Mouse (Mus musculus) heart, embryonic 15.5 days (tissue): ENCODE results near the gene Wdr5. TPM values are rescaled to one million over a fixed set of nuclear protein-coding genes. Genes with fewer than 3 reads are reported as not detected.

Experiments
- ATAC-seq: fragments of 200-750 bp; cut with Nextera tagmentation; replicated peaks from 2 replicates; pipeline ENCODE4 v1.8.0; 2017; ENCODE audit warnings: low read depth, moderate TSS enrichment; ENCODE audit not compliant: insufficient number of reproducible peaks, insufficient read depth, low FRiP score
- H3K27ac ChIP-seq: fragments of 300-500 bp; sonication (generic); 2 replicates; pipeline ENCODE4 v1.5.1; 2015; ENCODE audit warnings: mild to moderate bottlenecking, inconsistent platforms
- H3K27me3 ChIP-seq: fragments of 300-500 bp; sonication (generic); 2 replicates; pipeline ENCODE4 v1.6.1; 2015; ENCODE audit warnings: inconsistent platforms
- H3K36me3 ChIP-seq: fragments of 300-500 bp; sonication (generic); 2 replicates; pipeline ENCODE4 v1.6.1; 2015; ENCODE audit warnings: mild to moderate bottlenecking, inconsistent platforms
- H3K4me1 ChIP-seq: fragments of 300-500 bp; sonication (generic); replicated peaks from 2 replicates; pipeline ENCODE4 v1.6.1; 2015; ENCODE audit warnings: inconsistent platforms
- H3K4me2 ChIP-seq: fragments of 300-500 bp; sonication (generic); 2 replicates; pipeline ENCODE4 v1.6.1; 2015; ENCODE audit warnings: inconsistent platforms, mild to moderate bottlenecking, moderate library complexity
- H3K4me3 ChIP-seq: fragments of 300-500 bp; sonication (generic); 2 replicates; pipeline ENCODE4 v1.5.1; 2015; ENCODE audit warnings: mild to moderate bottlenecking, inconsistent platforms
- H3K9ac ChIP-seq: fragments of 300-500 bp; sonication (generic); 2 replicates; pipeline ENCODE4 v1.6.1; 2015; ENCODE audit warnings: mild to moderate bottlenecking, inconsistent platforms
- H3K9me3 ChIP-seq: fragments of 300-500 bp; sonication (generic); replicated peaks from 2 replicates; pipeline ENCODE4 v1.6.1; 2016; ENCODE audit warnings: inconsistent platforms
- WGBS: fragments of 180-500 bp; shearing (Covaris S2); methylation state at CpG from one replicate; pipeline ENCODE4 v1.1.7; 2015; ENCODE audit warnings: mixed read lengths; 5-methylcytosine and 5-hydroxymethylcytosine counted together
- polyA plus RNA-seq: library from polyadenylated mRNA; unstranded; fragments of >200 nt; fragmentation: Nextera tagmentation; extraction: Ambion mirVana; gene quantifications from 2 replicates; pipeline ENCODE4 v1.2.1, GENCODE M21; 2015

Gene Wdr5
- 26.7 and 34.0 TPM in 2 replicates for polyA plus RNA-seq

DNA sequence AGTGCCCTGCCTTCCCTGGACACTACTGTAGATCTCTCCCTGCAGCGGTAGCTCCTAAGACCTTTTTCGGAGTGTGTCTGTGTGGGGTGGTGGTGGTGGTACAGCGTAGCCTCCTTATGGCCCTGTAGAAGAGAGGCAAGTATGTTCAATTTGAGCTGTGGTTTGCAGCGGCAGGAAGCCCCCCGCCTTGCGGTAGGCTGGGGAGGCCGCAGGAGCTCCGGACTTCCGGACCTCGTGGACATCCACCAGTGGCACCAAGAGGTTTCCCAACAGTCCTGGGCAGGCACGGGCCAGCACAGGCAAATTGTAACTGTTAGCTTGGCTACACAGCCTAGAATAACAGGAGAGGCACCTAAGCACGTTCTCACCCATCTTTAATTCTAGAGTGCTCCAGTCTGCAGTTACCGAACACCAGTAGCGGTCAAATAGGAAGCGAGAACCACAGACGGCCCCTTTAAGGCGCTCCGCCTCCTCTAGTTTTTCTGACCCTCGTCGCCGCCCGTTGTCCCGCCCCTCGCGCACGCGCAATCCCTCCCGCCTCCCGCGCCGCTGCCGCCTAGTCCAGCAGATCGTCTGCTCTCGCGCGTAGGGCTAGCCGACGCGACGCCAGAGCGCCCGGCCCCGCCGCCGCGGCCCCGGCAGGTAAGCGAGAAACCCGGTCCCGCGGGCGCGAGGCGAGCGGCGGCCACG, at the start of gene Wdr5:
TSS of gene Wdr5 (plus strand) at position 519 of the 690 bp plus-strand sequence.
- H3K9me3 ChIP-seq = no peaks in the 10 kb centered on the region
- H3K4me3 ChIP-seq = peak within 1 kb of the TSS; percentile 95
- peak within 1 kb of the TSS; percentile 94 for H3K27ac ChIP-seq
- H3K36me3 ChIP-seq = peaks cover 13% of the 10 kb centered on the region
- peak; percentile 89 for ATAC-seq
- H3K9ac ChIP-seq = peak within 1 kb of the TSS; percentile 92
- WGBS = under 1% methylated on average over 57 of the region's 57 CpGs
- H3K4me1 ChIP-seq = peaks cover 30% of the 10 kb centered on the region
- no peaks in the 10 kb centered on the region for H3K27me3 ChIP-seq
- peak within 1 kb of the TSS; percentile 76 for H3K4me2 ChIP-seq

- no peak overlapping the region for H3K9ac ChIP-seq
- H3K4me1 ChIP-seq = peaks cover 70% of the 10 kb centered on the region
Measured at GRCm38 (mm10) chr2:27469292-27469990, 45.5 kb upstream of the Wdr5 start.

GRCm38 (mm10) chr2:27469991-27470355, 45.0 kb upstream of the Wdr5 start:
- Histone ChIP-seq H3K36me3 (no peaks in the 10 kb centered on the region; the same call in 1 of the 2 replicates), H3K27ac (no peak overlapping the region), H3K9ac (no peak overlapping the region), H3K4me1 (peaks cover 71% of the 10 kb centered on the region), H3K4me3 (no peak overlapping the region), H3K9me3 (no peaks in the 10 kb centered on the region), H3K27me3 (no peaks in the 10 kb centered on the region), H3K4me2 (no peak overlapping the region)
- 56% methylated on average over 3 of the region's 3 CpGs for WGBS
- ATAC-seq = no peak

More at GRCm38 (mm10) chr2:27469292-27469990, 45.5 kb upstream of the Wdr5 start:
- no peak overlapping the region for H3K27ac ChIP-seq
- H3K4me3 ChIP-seq = no peak overlapping the region
- no peaks in the 10 kb centered on the region for H3K27me3 ChIP-seq
- H3K36me3 ChIP-seq = no peaks in the 10 kb centered on the region; the same call in 1 of the 2 replicates
- ATAC-seq = no peak
- H3K9me3 ChIP-seq = no peaks in the 10 kb centered on the region
- 60% methylated on average over 4 of the region's 4 CpGs for WGBS
- H3K4me2 ChIP-seq = no peak overlapping the region

- no peak overlapping the region for H3K4me2 ChIP-seq
- H3K9me3 ChIP-seq = no peaks in the 10 kb centered on the region
- no peak overlapping the region for H3K27ac ChIP-seq
- WGBS = 86% methylated on average over 2 of the region's 2 CpGs
- H3K36me3 ChIP-seq = no peaks in the 10 kb centered on the region; the same call in 1 of the 2 replicates
- H3K9ac ChIP-seq = no peak overlapping the region
- H3K4me1 ChIP-seq = peaks cover 71% of the 10 kb centered on the region
- no peak for ATAC-seq
- H3K4me3 ChIP-seq = no peak overlapping the region
- no peaks in the 10 kb centered on the region for H3K27me3 ChIP-seq
Measured at GRCm38 (mm10) chr2:27470535-27470934, 44.4 kb upstream of the Wdr5 start.

GRCm38 (mm10) chr2:27471170-27471584, 43.8 kb upstream of the Wdr5 start:
- no peak overlapping the region for H3K4me2 ChIP-seq

DNA sequence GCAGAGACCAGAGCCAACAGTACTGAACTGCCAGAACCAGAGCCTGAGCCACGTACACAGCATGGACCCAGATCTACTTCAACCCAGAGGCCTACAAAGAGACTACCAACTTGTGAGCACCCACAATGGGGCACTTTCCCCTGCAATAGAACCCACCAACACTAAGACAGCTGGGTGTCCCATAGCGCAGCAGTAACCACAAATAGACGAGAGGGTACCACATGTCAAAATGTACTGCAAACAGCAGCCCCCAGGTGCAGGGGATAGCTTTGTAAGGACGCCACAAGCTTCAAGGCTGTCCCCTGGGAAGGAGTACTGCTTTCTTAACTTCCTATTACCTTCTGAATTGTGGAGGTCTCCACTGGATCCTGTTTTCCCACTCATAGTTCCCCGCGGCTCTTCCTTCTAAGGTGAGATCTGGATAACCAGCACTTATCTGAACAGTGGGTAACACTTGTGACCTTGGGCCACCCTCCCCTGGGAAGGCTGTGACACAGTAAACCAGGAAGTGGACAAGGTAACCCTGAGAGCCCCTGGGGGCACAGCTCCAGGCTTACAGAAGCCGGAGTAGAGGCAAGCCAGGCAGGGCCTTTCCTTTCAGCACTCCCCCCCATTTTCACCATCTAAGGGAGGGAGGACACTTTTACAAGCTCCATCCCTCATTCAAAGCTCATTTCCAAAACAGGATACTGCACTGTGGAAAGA, 41.7 kb upstream of the Wdr5 start:
- Histone ChIP-seq H3K4me3 (peak overlapping the region; percentile 76), H3K4me2 (peak overlapping the region; percentile 81), H3K36me3 (no peaks in the 10 kb centered on the region), H3K9me3 (no peaks in the 10 kb centered on the region), H3K27ac (peak overlapping the region; percentile 95), H3K27me3 (no peaks in the 10 kb centered on the region), H3K9ac (peak overlapping the region; percentile 94), H3K4me1 (peaks cover 66% of the 10 kb centered on the region)
- 46% methylated on average over 7 of the region's 7 CpGs for WGBS
- no peak for ATAC-seq

More at GRCm38 (mm10) chr2:27471170-27471584, 43.8 kb upstream of the Wdr5 start:
- ATAC-seq = no peak
- no peak overlapping the region for H3K27ac ChIP-seq
- no peak overlapping the region for H3K4me3 ChIP-seq
- no peak overlapping the region for H3K9ac ChIP-seq
- H3K36me3 ChIP-seq = no peaks in the 10 kb centered on the region; the same call in 1 of the 2 replicates
- H3K4me1 ChIP-seq = peaks cover 71% of the 10 kb centered on the region
- no peaks in the 10 kb centered on the region for H3K27me3 ChIP-seq
- H3K9me3 ChIP-seq = no peaks in the 10 kb centered on the region

- 23% methylated on average over 4 of the region's 4 CpGs for WGBS
- H3K27ac ChIP-seq = peak overlapping the region; percentile 95
- no peaks in the 10 kb centered on the region for H3K36me3 ChIP-seq
Measured at GRCm38 (mm10) chr2:27473911-27474310, 41.0 kb upstream of the Wdr5 start.

GRCm38 (mm10) chr2:27474621-27475484, 40.1 kb upstream of the Wdr5 start:
- H3K9me3 ChIP-seq = no peaks in the 10 kb centered on the region
- under 1% methylated on average over 84 of the region's 84 CpGs for WGBS
- H3K36me3 ChIP-seq = no peaks in the 10 kb centered on the region
- no peaks in the 10 kb centered on the region for H3K27me3 ChIP-seq
- peak; percentile 14 for ATAC-seq
- H3K9ac ChIP-seq = peak overlapping the region; percentile 94
- peaks cover 51% of the 10 kb centered on the region for H3K4me1 ChIP-seq
- peak overlapping the region; percentile 95 for H3K27ac ChIP-seq
- peak overlapping the region; percentile 76 for H3K4me3 ChIP-seq
- H3K4me2 ChIP-seq = peak overlapping the region; percentile 81

More at GRCm38 (mm10) chr2:27473911-27474310, 41.0 kb upstream of the Wdr5 start:
- Histone ChIP-seq H3K9me3 (no peaks in the 10 kb centered on the region), H3K4me3 (peak overlapping the region; percentile 76), H3K9ac (peak overlapping the region; percentile 94), H3K4me2 (peak overlapping the region; percentile 81), H3K4me1 (peaks cover 60% of the 10 kb centered on the region), H3K27me3 (no peaks in the 10 kb centered on the region)
- no peak for ATAC-seq

GRCm38 (mm10) chr2:27475495-27476302, 39.3 kb upstream of the Wdr5 start:
- under 1% methylated on average over 77 of the region's 96 CpGs for WGBS
- Histone ChIP-seq H3K9ac (peak overlapping the region; percentile 94), H3K4me3 (peak overlapping the region; percentile 76), H3K27ac (peak overlapping the region; percentile 96), H3K4me1 (peaks cover 42% of the 10 kb centered on the region), H3K9me3 (no peaks in the 10 kb centered on the region), H3K4me2 (peak overlapping the region; percentile 81), H3K36me3 (no peaks in the 10 kb centered on the region), H3K27me3 (no peaks in the 10 kb centered on the region)
- ATAC-seq = peak; percentile 98
